Mouse (Mus musculus): ENCODE data around the gene Fbxo36.

Fbxo36 gene

DNA sequence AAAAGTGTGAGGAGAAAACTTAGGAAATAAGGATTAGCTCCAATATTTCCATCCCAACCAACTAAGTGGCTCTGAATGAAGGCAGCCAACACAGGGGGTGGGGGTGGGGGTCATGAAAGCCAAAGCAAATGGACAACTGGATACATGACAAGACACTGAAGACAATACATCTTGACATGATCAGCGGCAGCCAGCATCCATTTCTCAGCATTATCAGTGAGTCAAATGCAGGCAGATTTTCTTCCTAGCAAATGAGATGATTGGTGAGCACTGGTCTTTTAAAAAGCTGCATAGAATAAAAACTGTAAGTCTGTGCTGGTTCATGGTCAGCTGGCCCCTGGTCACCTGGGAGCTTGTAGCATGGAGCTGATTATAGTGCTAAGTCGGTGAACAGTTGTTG lies 15.3 kb downstream of the Fbxo36 start:
- in situ Hi-C loops (cut with MboI, MseI) = no loop called here

DNA sequence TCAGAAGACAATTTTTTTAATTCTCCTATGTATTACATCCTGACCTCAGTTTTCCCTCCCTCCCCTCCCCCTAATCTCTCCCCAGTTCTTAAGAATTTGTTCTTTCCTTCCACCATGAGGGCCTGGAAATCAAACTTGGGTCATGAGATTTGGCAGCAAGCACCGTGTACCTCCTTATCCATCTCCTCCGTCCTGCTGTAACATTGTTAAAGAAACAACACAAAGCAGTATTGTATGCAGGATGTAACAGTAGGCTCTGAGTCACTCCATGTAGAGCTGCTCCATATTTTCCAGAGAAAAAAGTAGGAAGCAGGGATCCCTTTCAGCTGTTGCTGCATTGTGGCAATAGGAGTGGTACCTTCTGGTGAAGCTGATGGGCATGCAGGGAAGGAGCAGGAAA lies 16.1 kb downstream of the Fbxo36 start:
- in situ Hi-C loops (cut with MboI, MseI) = no loop called here

DNA sequence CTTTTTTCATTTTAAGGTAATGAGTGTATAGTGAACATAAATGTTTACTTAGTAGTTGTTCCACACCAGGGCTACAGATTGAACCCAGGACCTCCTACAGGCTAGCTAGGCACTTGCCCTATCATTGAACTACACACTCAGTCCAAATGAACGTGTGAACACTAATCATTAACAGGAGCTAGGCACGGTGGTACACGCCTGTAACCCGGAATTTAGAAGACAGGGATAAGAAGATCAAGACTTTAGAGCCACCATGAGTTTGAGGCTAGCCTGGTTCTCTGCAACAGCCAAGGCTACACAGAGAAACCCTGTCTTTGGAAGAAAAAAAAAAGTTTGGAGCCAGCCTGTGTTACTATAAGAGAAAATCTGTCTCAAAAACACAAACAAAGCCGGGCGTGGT lies 20.0 kb downstream of the Fbxo36 start:
- in situ Hi-C loops (cut with MboI, MseI) = no loop called here

DNA sequence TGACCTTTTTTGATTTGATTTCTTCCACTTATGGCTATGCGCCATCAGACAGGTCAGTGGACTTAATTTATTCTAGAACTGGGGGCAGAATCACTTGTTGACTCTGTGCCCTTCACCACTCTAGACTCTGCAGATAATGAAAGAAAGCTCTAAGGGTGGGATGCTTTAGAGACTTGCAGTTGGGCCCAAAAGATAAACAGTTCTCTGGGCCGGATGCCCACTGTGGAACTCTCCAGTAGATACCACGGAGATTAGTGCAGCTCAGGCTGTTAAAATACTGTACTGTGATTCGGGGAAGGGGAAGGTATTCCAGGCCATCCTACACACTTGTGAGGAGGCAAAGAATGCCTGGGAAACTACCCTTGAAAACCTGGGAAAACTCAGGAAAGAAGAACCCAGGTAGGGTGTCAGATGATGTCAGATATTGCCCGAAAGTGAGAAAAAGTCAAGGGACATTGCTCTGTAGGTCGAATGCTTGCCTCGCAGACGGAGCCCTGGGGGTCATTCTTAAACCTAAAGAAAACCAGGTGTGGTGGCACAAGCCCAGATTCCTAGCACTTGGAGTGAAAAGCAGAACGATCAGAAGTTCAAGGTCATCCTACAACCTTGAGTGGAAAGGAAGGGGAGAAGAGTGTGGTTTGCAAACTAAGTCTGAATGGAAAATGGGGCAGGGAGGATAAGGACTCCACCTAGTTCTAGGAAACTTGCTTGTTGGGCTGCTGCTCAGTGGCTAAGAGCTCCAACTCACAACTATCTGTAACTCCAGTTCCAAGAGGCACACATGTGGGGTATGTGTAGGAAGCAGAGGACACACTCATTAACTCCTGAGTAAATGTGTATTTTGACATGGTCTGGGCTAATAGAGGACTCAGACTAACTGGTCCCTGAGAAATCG lies 21.0 kb downstream of the Fbxo36 start:
- in situ Hi-C loops (cut with MboI, MseI) = no loop called here

DNA sequence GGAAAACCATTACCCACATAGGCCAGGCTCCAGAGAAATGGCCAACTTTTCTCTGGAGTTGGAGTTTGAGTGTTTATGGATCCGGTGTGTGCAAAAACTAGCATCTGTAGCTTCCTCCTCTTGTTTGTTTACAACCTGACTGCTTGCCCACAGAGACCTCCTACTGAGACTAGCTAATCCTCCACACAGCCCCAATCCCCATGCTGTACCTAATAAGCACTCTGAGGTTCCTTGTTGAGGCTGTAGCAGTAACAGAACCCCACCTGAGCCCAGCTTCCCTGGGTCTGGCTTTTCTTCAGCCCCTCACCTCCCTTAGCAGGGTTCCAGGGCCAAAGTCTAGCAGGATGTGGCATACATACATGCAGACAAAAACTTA lies 21.6 kb downstream of the Fbxo36 start:
- in situ Hi-C loops (cut with MboI, MseI) = no loop called here

DNA sequence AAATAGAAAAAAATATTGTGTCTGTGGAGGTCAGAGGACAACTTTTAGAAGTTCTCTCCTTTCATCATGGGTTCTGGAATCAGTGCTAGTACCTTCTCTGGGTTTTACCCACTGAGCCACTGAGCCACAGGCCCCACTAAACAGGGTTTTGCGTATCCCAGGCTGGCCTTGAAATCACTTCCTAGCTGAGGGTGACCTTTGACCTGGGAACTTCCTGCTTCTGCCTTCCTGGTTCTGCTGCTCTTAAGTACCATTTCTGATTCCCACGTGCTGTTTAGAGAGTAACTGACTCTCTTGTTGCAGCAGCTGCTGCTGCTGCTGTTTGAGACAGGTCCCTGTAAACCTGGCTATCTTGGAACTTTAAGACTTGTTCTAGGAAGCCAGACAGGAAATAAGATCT lies 25.0 kb downstream of the Fbxo36 start:
- in situ Hi-C loops (cut with MboI, MseI) = no loop called here

DNA sequence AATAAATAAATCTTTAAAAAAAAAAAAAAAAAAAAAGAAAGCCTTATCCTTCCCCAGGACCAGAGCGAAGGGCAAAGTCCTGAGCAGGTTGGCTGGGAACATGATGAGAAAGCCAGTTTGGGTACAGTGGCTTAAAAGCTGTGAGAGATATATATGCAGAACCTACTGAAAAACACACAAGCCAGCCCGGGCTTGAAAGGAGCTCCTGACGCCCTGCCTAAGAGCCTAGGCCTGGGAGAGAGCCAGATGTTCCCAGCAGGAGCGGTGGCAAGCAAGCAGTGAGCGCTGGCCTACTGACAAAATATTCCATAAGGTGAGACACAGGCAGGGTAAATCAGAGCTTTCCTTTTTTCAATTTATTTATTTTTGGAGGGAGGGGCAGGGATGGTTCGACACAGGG lies 26.6 kb downstream of the Fbxo36 start:
- in situ Hi-C loops (cut with MboI, MseI) = no loop called here

DNA sequence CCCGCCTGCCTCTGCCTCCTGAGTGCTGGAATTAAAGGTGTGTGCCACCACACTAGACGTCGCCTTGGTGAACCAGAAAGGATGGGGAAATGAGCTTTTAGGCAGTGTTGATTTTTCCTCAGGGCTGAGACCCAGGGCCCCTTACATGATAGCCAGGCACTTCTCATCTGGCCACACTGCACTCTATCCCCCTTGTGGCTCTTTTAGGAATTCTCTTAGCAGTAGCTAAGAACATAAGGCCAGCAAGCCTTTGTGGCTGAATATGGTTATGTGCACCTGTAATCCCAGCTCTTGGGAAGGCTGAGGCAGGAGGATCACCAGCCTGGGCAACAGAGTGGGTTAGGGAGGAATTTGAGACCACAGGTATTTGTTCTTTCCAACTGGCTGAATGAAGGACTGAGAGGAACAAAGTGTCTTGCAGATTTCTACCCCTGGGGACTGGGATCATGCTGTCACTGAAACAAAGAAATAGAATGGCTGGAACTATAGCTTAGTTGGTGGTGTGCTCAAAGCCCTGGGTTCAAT lies 27.1 kb downstream of the Fbxo36 start:
- in situ Hi-C loops (cut with MboI, MseI) = no loop called here

DNA sequence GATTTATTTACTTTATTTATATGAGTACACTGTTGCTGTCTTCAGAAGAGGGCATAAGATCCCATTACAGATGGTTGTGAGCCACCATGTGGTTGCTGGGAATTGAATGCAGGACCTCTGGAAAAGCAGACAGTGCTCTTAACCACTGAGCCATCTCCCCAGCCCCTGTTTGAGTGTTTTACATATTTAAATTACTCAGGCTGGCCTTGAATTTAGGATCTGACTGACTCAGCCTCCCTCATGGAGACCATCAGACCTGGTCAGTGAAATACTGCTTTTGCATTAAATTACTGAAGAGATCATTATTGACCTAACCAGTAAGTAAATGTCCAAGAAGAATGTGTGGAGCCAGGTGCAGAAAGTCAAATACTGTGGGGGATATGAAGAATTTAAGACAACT lies 28.7 kb downstream of the Fbxo36 start:
- in situ Hi-C loops (cut with MboI, MseI) = no loop called here

DNA sequence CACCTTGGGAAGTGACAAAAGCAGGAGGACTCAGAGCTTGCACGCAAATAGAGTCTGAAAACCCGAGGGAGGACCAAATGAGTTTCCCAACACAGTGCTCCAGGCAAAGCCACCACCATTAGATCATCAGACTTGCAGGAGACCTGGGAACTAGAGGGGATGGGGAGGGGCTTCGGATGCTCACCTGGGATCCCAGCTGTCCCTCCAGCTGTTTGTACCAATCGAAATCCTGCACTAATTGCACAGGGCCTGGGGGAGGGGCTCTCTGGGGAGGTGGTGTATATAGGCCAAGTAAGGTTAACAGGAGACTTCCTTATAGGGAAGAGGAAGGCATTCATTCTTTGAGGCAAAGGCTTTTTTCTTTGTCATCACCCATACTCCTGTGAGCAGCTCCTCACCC lies 29.2 kb downstream of the Fbxo36 start:
- in situ Hi-C loops (cut with MboI, MseI) = no loop called here

DNA sequence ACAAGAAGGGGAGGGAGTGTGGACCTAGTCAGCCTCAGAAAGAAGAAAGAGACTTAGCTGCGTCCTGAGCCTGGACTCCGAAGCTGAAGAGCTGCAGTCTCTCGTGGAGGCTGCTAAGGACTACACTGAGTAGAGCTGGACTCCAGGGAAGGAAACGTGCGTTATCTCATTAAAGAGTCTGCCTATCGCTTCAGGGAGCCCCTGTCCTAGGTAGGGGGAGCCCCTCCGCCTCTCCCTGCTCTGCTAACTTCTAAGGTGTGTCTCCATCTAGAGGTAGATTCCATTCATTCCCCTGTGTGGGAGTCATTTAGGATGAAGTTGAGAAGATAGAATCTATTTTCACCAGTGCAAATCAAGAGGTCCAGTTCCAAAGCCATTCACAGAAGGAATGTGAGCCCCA lies 29.9 kb downstream of the Fbxo36 start:
- in situ Hi-C loops (cut with MboI, MseI) = no loop called here

DNA sequence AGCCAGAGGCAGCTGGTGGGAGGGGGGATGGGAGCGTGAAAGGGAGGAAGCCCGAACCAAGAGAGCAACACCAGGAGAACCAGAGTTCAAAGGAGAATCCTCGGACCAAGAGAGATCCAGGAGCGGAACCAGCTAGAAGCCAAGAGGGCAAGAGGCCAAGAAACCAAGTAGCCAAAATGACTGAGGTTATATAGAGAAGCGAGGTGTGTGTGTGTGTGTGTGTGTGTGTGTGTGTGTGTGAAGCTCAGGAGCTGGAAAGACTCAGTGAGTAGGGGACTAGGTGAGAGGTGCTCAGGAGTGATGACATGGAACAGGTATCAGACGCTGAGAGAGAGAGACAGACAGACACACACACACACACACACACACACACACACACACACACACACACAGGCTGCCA lies 31.5 kb downstream of the Fbxo36 start:
- in situ Hi-C loops (cut with MboI, MseI) = no loop called here

DNA sequence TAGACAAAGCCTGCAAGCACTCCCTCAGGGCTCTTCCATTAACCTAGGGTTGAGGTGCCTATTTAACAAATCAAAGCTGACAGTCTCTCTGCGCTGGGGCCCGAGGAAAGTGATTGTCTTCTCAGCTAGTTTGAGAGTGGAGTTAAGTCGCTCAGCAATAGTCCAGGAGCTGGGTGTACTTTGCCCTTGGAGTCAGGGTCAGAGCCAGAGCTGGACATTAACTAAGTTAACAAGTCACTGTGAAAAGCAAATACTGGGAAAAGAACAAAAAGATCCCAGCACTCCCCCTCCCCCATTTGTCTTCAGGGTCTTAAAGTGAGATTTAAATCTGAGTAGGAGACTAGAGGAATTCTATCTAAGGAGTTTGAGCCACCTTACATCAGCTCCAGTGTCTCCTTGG lies 32.5 kb downstream of the Fbxo36 start:
- in situ Hi-C loops (cut with MboI, MseI) = no loop called here

DNA sequence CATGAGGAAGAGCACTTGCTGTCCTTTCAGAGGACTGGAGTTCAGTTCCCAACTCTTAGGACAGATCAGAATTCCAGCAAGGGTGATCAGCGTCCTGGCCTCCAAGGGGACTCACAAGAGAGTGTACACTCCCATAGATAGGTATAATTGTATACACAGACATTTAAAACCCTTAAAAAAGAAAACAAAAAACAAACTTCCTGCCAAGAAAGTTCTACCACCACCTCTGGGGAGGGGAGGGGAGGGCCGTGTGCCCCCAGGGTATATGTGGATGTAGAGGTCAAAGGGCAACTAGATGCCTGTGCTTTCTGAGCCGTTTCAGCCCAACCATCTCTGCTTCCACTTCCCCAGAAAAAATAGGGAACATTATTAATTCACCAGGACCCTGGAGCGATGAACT lies 33.3 kb downstream of the Fbxo36 start:
- in situ Hi-C loops (cut with MboI, MseI) = no loop called here

DNA sequence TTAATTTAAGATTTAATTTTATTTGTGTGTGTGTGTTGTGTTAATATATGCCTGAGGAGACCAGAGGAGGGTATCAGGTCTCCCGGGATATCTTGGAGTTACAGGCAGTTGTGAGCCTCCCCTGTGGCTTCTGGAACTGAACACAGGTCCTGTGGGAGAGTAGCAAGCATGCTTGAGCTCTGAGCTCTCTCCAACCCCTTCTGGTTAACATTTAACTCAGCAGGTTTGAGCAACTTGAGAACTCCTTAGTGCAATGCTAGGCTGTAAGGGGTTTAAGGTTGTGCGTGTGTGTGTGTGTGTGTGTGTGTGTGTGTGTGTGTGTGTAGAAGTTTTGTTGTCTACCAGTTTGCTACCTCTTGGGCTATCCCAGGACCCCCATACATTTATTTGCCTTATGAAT lies 37.9 kb downstream of the Fbxo36 start:
- in situ Hi-C loops (cut with MboI, MseI) = no loop called here

DNA sequence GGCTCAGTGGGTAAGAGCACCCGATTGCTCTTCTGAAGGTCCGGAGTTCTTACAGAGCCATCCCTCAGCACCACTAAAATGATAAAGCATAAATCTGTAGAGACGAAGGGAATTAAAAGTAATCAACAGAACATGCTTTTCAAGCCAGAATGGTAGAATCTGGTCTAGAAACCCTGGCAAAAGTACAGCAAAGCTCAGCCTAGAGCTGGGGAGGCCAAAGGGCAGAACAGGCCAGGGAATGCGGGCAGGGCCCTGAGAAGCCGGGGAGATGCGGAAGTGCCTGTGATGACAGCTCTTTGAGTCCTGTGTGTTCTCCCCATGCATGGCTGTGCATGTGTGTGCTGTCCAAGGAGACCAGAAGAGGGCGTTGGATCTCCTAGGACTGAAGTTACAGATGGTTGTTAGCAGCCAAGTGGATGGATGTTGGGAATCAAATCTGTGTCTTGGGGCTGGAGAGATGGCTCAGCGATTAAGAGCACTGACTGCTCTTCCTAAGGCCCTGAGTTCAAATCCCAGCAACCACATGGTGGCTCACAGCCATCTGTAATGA lies 40.0 kb downstream of the Fbxo36 start:
- in situ Hi-C loops (cut with MboI, MseI) = no loop called here

DNA sequence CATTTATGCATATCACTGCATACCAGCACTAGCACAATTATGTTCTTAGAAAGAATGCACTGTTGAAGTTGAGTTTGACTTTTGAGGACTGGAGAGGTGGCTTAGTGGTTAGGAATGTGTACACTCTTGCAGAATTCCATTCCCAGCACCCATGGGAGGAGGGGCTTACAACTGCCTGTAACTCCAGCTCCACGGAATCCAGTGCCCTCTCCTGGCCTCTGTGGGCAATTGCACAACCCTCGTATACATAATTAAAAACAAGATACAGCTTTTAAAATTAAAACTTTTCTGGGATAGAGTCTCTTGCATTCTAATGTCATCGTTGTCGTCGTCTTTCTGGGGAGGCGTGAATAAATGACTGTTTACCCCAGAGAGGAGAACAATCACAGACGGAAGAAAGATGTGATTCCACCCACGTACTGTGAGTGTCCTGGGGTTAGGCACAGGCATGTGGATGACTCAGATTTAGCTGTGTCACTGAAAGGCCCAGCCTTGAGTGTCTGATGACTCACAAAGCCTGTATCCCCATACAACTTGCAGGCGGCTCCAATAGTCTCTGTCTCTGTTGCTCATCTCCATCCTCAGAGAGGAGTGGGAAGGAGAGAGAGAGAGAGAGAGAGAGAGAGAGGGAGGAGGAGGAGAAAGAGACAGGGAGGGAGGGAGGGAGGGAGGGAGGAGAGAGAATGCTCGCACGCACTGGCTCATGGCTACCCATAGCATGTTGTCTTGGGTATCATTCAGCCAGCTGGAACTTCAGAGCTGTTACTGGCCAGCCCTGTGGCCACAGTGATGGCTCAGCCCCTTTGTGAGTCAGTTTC lies 41.8 kb downstream of the Fbxo36 start:
- in situ Hi-C loops (cut with MboI, MseI) = no loop called here

DNA sequence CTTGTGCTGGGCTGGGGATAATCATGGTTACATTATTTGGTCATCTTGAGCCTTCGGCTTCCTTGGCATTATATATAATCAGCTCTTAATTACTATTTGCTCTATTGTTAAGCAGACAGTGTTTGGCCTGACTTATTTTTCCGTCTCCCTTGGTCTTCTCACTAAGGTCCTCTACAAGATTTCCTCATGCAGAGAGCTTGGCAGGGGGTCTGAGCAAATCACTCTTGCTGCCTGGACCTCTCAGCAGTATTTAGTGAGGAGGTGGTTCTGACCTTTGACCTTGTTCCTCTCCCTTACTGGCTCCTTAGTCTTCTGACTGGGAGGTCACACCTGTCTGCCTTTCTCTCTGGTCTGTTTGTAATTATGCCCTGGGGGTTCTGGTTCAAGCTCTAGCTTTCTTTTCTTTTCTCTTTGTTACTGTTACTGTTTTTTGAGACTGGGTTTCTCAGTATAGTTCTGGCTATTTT lies 42.5 kb downstream of the Fbxo36 start:
- in situ Hi-C loops (cut with MboI, MseI) = no loop called here

DNA sequence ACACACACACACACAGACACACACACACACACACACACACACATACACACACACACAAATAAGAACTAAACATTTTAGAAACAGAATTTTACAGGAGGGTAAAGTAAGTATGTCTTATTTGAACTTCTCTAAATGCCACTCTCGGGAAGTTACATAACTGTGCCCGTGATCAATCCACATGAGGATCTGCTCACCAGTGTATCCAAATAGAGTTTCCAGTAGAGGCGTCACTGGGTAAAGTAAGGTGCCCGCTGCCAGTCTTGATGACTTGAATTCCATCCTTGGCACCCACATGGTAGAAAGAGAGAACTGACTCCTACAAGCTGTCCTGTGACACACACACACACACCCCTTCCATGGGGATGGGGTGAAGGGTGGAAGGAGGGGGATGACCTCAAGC lies 43.3 kb downstream of the Fbxo36 start:
- in situ Hi-C loops (cut with MboI, MseI) = no loop called here

DNA sequence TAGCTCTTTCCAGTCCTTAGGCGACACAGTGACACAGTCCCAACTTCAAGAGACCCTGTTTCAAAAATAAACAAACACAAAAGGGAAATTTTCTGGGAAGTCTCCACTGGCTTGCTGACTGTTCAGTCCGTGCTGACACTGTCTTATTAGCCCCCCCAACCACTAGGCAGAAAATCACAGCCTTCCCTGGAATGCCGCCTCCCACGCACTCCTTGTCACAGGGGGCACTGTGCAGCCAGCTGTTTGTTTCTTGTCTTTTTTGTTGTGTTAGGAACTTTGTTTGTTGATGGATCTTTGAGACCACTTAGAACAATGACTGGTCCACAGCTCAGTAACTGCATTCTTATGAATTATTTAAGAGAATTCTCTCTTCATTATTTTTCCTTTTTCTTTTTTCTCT lies 44.2 kb downstream of the Fbxo36 start:
- in situ Hi-C loops (cut with MboI, MseI) = no loop called here

DNA sequence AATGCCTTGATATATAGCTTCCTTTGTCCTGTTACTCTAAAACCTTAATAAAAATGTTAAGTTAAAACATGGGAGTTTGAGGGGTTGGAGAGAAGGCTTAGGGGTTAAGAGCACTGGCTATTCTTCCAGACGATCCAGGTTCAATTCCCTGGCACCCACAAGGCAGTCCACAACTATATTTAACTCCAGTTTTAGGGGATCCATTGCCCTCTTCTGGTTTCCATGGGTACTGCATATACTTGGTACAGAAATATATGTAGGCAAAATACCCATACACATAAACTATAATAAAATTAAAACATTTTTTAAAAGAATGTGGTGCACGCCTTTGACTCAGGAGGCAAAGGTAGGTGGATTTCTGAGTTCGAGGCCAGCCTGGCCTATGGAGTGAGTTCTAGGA lies 45.5 kb downstream of the Fbxo36 start:
- in situ Hi-C loops (cut with MboI, MseI) = loop anchor here in 1 of 2 experiments (5.0 kb wide), 1 partner anchor 153 kb away; no protein-coding TSS in a partner anchor

DNA sequence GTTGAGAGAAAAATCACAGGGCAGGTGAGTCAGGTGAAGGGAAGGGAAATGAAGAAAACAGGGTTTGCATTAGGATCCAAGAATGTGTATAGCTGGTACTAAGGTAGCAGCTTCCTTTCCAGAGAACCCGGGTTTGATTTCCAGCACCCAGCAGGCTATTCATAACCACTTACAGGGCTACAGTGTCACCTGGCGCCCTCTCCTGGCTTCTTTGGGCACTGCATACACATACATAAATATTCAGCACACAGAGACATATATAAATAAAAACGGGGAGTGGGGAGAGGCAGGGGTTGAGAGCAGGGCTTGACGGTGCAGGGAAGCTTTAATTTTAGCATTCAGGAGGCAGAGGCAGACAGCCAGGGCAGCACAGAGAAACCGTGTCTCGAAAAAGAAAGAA lies 46.3 kb downstream of the Fbxo36 start:
- in situ Hi-C loops (cut with MboI, MseI) = loop anchor here in 1 of 2 experiments (5.0 kb wide), 1 partner anchor 154 kb away; no protein-coding TSS in a partner anchor
